22 mouse cellular contexts compared by ENCODE assay signal in genomic region chr12:72323778-72324177, GRCm38 (mm10).
"Had no signal": no experiment of that assay in that cellular context is flagged by ENCODE, and none has a peak within 500 bp of the region (broad histone marks: within the 10 kb centered on the region; RNA-seq: fewer than 3 reads in every experiment).

No protein-coding gene starts in this region.

- H3K4me1 ChIP-seq: limb, embryonic 13.5 days; liver, embryonic 15.5 days; megakaryocyte, embryonic 14.5 days; midbrain, embryonic 10.5 days; midbrain, embryonic 13.5 days had no signal

- H3K36me3 ChIP-seq: limb, embryonic 10.5 days; limb, embryonic 13.5 days; liver, embryonic 12.5 days; liver, embryonic 15.5 days; midbrain, embryonic 10.5 days; midbrain, embryonic 13.5 days; stomach, embryonic 15.5 days had no signal

- ATAC-seq: intestine, postnatal 0 days; liver, embryonic 12.5 days; midbrain, embryonic 13.5 days; midbrain, embryonic 16.5 days had no signal

- DNase-seq: kidney, adult 2 months; kidney, postnatal 25 days; layer of hippocampus, adult 9-11 months; liver; lung, adult 18-20 months; right cerebral cortex, adult 18-20 months; right cerebral cortex, postnatal 14 days; right cerebral cortex, postnatal 4 days; spleen, adult 18-20 months; thymus, postnatal 25 days had no signal

- H3K4me3 ChIP-seq: layer of hippocampus, adult 2 months; limb, embryonic 10.5 days; limb, embryonic 13.5 days; liver, embryonic 12.5 days; liver, embryonic 15.5 days; megakaryocyte, embryonic 14.5 days; midbrain, embryonic 10.5 days; midbrain, embryonic 13.5 days; stomach, embryonic 15.5 days had no signal

- H3K9me3 ChIP-seq: limb, embryonic 10.5 days; limb, embryonic 13.5 days; liver, embryonic 12.5 days; liver, embryonic 15.5 days; megakaryocyte, embryonic 14.5 days; midbrain, embryonic 10.5 days; midbrain, embryonic 13.5 days; stomach, embryonic 15.5 days had no signal

- H3K4me2 ChIP-seq: limb, embryonic 13.5 days; liver, embryonic 12.5 days; liver, embryonic 15.5 days; midbrain, embryonic 13.5 days; stomach, embryonic 15.5 days had no signal

- H3K9ac ChIP-seq: limb, embryonic 13.5 days; liver, embryonic 12.5 days; liver, embryonic 15.5 days; midbrain, embryonic 13.5 days; stomach, embryonic 15.5 days had no signal

- H3K27ac ChIP-seq: kidney, postnatal 0 days; layer of hippocampus, adult 2 months; limb, embryonic 10.5 days; limb, embryonic 13.5 days; liver, embryonic 12.5 days; liver, embryonic 15.5 days; midbrain, embryonic 10.5 days; midbrain, embryonic 13.5 days; stomach, embryonic 15.5 days had no signal

- H3K27me3 ChIP-seq: limb, embryonic 13.5 days; liver, embryonic 12.5 days; liver, embryonic 15.5 days; megakaryocyte, embryonic 14.5 days; midbrain, embryonic 13.5 days; stomach, embryonic 15.5 days had no signal
